Mouse (Mus musculus) gastrocnemius, adult 8-10 months (tissue): ENCODE measurements at regions not wholly inside any gene's neighbourhood (a gene's known extent, or its start where the extent isn't known, plus 50 kb on each side); places are given as distances from the start of the nearest gene placed in this dataset.

Source experiments
- DNase-seq, 2 experiments: peaks; one replicate each; pipeline ENCODE4 v3.0.0; 2022; ENCODE audit warnings: low spot score in 2 of 2

DNA sequence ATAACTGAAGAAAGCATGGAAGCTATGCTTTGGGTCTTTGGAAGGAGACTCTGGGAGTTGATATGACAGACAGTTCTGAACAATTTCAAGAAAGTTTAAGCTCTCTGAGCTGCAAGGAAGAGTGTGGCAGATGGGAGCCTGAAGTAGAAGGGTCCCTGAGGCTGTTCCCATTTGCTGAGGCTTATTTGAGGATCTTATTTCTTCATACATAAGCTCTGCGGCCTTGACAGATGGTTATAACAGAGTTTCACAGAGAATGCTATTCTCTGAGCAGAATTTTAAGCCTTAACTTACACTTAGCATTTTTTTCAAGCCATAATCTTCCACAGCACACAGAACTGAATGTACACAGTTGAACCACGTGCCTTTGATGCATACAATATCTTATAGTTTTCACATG, 278.7 kb downstream of the Plk2 start:
- DNase-seq, result no peak

DNA sequence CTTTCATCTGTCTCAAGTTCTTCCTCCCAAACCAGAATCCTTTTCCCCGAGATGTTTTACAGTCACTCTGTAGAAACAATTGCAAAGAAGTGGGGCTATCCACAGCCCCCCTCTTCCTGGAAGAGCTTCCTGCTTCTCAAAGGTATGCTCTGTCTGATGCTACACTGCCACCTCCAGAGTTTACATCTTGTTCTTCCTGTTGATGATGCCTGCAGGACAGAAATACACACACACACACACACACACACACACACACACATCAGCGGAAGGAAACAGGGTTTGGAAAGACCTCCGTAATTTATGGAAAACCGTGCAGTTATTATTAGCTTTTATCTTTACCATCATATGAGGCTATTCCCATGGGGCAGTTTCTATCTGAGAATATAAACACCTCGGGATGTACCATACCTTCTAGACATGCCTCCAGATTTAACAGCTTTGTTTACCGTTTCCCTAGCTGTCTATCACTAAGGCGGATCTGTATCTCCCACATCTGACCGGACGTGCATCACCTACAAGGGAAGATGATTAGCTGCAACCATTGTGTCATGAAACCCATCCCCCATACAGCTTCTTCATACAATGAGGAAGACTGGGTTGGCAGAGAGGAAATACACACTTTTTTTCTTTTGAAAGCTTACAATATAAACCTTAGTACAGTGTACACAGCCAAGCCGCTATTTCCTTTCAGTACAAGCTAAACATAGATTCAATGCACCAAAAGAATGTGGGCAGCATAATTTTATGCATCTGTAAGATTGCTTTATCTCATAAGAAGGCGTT, 288.6 kb downstream of the Plk2 start:
- no peak for DNase-seq

DNA sequence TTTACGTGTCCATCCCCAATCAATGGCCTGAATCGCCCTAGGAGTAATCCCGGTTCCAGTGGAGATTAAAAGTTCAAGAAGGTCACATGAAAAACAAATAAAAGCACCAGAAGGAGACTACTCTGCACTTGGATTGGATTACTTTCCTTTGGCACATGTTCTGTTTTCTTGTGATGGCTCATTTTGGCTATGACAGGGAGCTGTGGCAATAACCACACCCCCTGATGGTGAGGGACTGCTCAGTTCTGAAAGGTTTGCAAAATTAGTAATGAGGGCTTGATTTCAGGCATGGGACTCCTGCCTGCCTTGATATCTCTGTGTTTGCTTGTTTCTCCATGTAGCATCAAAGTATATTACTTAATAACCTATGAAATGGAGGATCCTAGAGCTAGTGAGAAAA, 293.9 kb downstream of the Plk2 start:
- DNase-seq, result no peak

DNA sequence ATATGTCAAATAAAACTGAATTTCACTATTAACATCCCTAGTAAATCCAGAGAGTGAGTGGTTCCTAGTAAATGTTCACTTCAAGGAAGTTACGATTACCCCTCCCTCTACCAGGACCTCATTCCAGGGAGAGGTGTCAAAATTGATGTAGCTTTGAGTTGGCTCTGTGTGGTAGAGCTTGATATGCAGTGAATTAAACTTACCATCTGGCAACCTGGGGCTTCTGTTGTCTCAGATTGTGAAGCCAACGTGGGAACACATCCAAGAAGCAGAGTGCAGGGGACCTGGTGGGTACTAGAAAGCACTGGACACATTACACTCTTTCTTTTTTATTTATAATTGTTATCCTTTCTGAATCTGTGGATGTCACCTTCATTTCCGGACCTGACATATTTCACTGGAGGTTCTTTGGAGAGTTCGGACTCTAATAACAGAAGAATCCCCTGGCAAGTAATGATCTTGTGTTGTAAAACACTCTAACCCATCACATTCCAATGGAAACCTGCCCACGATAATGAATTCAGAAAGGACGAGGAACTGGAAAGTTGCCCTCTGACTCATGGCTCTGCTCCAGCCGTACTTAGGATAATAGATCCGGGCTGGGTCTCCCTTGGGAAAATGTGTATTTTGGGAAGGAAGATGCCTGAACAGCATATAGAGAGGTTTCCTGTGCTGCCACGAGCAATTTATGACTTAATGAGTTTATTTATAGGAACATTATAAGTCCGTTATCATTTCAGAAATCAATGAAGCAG, 295.8 kb downstream of the Plk2 start:
- DNase-seq, result no peak

DNA sequence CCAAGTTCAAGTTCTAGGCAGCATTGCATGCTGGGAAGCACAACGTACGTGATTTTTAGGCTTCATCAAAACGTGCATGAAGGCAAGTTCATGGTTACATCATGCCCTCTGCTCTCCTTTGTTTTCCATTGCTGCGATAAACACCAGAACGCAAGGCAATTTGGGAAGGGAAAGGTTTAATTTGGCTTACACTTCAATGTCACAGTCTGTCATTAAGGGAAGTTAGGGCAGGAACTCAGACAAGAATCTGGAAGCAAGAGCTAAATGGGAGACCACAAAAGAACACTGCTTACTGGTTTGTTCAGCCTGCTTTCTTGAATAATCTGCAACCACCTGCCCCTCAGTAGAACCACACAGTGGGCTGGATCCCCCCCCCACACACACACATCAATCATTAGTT, 297.9 kb downstream of the Plk2 start:
- no peak for DNase-seq

DNA sequence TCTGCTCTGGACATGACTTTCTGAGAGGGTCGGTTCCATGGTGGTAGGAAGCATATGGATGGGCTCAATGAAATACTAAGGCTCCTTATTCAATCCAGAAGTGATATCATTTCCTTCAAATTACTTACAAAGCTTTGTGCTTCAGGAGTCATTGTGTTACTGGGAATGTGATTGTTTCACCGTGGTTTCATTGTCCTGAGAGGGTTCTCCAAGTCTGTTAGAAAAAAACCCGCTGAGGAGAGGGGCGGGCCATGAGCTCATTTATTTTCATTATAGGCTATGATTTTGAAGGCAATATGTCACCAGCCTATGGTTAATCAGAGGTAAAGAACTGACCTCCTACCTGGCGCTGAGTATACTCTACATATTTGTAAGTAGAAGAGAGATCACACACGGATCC, 300.0 kb downstream of the Plk2 start:
- DNase-seq, result no peak

DNA sequence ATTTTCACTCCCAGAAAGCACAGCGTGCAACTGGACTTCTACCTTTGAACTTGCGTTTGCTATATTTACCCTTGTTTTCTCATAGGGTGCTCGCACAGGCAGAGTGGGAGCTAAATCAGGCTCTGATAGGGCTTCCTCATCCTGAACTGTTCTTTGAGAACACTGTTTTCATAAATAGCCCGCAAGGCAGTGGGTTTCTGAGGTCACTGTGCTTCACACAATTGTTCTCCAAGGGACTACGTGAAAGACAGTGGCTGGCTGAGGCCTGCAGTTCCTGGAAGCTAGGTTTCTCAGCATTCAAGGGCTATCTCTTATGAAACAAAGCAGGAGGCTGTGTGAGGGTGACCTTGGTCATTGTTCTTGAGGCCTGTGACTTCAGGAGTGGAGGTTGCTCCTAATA, 301.7 kb downstream of the Plk2 start:
- peak in 1 of 2 experiments; percentile 4 for DNase-seq

DNA sequence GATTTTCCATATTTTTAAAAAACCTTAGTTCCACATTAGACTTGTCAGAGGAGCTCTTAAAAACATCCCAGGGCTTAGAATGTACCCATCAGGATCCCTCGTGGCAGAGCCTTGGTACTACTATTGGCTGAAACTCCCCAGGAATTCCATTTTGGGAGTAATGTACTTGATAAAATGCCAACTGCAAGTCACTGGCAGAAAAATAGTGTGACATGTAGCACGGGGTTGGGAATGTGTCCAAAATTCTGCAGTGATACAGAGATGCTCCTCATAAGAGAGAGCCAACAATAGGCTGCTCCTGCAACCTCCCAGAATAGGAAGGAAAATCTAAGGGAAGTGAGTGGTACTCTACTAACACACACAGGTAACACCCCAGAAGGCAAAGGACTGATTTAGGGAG, 309.4 kb downstream of the Plk2 start:
- no peak for DNase-seq

DNA sequence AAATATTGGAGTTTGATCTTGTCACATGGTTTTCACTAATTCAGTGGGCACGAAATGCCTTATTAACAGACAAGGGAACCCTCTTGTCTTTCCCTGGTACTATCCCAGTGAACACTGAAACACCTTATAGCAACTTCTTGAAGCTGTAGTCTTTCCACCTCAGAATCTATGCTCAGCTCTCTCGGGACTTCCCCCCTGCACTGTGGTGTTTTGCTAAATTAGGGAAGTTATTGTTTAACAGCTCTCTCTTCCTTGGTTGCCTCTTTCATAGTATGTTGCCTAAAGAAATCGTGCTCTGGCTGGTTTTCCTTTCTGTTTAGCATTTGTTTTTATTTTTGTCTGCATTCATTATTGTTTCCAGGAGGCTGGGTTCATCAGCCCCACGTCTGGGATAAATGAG, 316.0 kb downstream of the Plk2 start:
- no peak for DNase-seq

DNA sequence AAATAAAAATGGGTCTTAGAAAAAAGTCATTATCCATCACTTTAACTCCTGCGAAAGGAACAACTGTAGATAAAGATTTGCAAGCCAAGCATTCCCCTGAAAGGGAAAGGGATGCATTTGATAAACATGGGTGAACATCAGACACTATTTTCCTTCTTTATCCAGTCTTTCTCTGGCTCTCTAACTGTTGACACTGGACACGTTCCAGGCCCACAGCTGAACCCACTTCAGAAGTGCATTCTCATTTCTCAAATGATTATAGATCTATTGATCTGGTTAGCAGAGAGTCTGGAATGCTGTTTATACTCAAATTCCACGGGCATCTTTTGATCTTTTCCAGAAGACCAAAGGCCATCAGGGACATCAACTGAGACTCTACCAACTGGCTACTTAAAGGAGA, 317.7 kb downstream of the Plk2 start:
- no peak for DNase-seq

DNA sequence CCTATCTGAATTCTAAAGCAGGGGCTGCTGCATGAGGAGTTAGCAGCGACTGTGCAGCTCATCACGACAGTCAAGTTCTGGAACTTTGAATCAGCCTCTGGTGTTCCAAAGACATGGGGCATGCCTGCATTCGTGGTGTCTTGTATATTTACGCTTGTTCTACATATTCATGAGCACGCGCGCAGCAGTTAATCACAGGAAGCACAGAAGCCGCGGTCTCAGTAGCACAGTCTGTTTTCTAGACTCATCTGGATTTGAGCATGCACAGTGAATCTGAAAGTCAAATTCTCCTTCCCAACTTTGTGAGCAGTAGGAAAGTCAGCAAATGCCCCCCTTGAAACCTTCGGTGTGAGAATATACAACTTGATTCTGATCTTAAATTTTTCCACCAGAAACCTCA, 327.3 kb downstream of the Plk2 start:
- no peak for DNase-seq

DNA sequence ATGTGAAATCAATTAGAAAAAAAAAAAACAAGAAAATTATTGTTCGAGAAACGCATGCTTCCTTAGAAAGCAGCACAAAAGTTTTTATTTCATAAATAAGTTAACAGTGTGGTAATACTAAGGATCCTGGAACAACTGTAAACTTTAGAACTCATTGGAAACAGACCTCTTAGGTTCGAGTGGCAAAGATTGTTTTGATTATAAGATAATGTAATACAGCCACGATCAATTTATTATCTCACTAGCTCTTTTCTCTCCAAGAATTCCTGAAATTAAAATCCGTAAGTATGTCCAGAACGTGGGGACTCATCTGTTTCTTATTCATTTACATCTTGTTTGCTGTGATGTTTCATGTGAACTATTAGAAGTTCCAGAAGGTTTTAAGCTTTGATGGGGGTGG, 327.9 kb downstream of the Plk2 start:
- DNase-seq, result no peak

DNA sequence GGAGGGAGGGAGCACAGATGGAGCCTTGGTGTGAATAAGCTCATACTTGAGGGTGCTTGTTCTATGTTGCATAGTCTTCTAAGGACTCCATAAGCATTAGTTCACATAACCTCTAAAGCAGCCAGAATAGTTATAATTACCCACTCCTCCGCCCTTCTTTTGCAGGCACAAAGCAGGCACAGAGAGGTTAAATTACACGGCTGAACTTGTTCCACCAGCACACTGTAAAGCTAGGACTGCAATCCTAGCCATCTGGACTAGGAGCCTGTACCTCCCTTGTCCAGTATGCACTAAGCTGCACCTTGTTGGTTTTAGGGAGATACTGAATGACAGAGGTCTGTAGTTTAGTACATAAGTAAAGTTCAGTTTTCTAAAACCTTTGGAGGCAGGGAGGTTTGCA, 330.0 kb downstream of the Plk2 start:
- DNase-seq, result no peak

DNA sequence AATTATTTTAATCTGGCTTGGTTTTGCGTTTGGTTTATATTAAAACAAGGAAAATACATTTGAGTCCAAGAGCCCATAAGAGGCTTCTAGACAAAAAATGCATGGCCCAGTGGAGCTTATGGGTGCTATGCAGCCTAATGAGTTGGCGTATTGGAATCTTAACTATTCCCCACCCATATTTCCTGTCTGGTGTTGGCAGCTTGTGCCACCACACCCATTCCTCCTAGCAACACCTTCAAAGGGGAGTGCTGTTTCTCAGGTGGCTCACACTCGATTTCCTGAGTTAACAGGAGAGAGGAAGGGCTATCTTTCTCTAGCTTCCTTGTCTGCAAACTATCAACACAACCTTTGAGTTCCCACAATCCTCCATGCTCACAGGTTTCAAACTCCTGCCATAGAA, 331.0 kb downstream of the Plk2 start:
- no peak for DNase-seq

DNA sequence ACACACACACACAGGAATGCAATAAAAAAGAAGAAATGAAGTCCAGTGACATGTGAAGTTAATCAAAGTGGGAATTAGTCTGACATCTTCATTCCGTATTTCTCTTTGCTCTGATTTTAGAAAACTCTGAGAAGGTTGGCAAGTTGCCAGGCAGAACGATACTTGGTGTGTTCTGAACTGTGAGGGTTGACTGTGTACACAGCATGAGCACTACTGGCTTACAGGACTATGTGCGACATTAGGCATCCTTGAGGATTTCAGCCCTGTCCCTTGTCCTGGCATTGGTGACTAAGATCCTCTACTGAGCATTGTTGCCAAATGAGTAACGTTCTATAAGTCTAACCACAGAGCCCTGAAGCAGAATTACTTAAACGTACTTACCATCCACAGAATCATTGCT, 340.7 kb downstream of the Plk2 start:
- DNase-seq, result no peak

DNA sequence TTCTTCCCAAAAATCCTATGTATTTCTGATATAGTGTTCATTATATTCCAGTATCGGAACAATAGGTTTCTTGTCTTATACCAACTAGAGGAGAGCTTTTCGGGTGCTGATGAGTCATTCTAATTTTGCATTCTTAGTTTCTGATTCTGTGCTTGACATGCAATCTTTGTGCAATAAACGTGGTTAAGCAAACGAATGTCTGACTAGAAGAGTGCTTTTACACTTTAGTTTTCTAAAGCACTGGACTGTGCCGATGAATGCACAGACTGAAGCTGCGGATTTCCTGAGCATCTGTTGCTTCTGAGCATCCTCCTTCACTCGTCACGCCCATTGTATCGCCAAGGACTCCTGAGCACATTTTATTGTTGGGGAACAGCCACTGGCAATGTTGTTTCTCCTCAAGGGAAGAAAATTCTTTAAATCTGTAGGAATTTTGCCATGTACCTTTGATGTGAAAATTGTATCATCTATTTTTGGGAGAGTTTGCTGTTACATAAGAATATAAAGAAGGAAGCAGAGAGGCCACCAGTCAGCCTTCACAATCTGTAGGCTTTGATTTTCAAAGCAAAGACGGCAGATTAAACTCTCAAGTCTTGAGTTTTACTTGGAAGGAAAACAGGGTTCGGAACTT, 346.8 kb downstream of the Plk2 start:
- DNase-seq, result no peak

DNA sequence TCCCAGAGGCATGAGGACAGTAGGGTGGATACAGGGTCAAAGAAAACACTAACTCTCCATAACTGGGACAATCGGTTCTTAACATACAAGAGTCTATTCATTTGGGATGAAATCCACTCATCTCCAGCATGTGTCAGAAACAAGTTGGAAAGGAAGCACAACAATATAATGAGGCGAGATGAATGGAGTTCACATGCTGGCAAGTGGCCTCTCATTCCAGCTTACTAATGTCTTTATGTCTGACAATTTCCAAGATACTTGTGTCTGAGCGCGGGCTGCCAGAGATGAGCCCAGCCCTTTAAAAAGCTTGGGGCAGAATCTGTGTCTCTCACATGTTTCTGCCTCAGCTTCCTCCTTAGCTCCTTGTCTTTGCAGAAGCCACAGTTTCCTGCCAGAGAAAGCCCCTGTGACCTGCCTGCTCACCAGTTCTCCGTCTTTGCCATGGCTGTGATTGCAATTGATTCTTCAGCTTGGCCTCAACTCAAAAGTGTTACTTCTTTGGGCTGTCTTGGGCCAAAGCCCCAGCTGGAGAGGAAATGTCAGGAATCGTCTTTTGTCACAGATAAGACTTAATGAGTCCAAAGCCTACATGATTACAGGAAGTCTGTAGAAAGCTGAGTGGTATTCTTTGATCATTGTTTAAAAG, 352.5 kb downstream of the Plk2 start:
- DNase-seq, result peak in 1 of 2 experiments; percentile 4

DNA sequence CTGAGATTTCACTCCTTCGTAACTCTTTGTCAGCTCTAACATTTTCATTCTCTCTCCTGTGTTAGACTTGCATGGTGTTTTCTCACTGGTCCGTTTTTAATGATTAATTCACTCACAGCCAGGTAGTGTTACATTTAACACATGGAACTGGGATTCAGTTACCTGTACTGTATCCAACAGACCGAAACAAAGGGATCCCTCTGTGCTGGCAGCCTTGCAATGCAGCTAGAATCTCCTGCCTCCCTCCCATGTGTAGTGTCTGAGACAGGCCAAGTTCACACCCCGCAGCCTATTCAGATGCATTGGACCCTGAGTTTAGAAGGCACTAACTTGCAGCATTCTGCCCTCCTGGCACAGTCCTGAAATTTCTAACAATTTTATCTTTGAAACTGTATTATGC, 357.9 kb downstream of the Plk2 start:
- DNase-seq, result no peak

DNA sequence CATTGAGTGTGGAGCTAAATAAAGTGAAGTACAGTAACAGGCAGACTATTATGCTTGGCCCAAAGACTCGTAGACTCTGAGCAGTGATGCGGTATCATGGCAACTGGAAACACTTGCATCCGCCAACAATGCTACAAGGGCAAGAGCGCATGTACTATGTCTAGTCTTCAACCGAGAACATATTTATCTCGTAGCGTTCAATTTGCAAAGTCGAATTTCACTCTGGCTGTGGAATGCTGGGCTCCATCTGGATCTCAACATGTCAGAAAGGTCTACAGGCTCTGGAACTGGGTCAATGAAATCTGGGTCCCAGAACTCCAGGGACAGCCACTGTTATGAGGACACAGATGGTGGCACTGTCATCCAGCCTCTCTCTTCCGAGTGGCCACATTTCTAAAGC, 359.7 kb downstream of the Plk2 start:
- no peak for DNase-seq

DNA sequence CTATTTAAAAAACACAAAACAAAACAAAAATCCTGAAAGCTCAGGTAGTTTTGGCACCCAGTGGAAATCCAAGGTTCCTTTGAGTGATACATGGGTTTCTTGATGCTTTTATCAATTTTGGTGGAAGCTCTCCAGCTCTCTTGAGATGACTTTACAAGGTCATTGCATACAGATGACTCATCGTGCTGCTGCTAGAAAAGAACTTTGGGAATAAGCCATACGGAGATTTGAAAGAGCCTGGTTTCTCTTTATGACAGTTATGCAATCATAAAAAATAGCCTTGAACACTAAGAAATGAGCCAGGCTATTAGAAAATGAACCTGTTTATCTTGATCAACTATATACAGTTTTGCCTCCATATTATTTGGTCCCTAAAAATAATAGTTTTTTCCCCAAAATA, 362.0 kb downstream of the Plk2 start:
- DNase-seq, result no peak

DNA sequence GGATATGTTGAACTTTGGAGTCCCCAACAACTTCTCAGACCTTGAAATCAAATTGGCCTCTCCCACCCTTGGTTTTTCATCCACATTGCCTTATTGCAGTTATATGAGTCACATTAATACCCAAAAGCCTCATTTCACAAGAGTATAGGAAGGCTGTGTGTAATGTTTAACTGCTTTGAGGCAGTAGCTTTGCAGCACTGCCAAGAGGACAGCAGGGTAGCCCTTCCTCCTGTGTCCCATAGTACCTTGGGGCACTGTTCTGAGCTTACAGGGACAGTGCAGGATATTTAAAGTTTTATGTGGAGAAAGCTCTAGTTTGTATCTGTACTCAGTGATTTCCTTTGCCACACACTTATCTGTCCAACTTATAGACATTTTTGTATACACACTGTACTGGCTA, 374.4 kb downstream of the Plk2 start:
- no peak for DNase-seq

DNA sequence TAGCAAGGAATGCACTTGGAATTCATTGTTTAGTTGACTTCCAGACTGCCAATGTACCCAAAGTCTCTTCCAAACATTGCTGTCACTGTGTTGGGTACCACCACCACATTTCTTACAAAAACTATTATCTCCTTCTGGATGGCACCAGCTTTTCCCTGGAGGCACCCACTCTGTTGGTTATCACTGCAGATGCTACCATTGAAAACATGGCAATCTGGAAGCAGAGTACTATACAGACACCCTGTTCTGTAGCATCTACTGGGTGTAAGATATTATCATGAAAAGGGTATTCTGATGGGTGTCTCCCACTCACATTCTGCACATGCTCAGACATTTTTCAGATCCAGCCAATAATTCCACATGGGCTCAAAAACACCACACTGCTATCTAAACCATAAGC, 380.4 kb downstream of the Plk2 start:
- no peak for DNase-seq
